Mouse (Mus musculus): ENCODE data around the gene Gm20388. TPM values are rescaled to one million over a fixed set of nuclear protein-coding genes. Genes with fewer than 3 reads are reported as not detected.
A peak's percentile ranks its signal among the peaks of the same experiment; 100 is the strongest.
"Not testable (repeated sequence)": the region's sequence is repeated elsewhere in the genome, so short reads cannot be mapped to it uniquely, and the experiment has no call there.

The Gm20388 gene
- polyA plus RNA-seq, 1 experiment from 2014 or later: 3.6 TPM

- Histone ChIP-seq H3K36me3 (replicated peaks) (no peaks in the 10 kb centered on the region), H3K4me3 (no peak overlapping the region), H3K27me3 (replicated peaks; ENCODE audit: low read depth, poor library complexity, severe bottlenecking) (peaks cover 16% of the 10 kb centered on the region), H3K9me3 (no peaks in the 10 kb centered on the region), H3K4me1 (peaks cover 70% of the 10 kb centered on the region), H3K27ac (replicated peaks) (peak overlapping the region; percentile 74)
- 61% methylated on average over 18 of the region's 18 CpGs for WGBS
- no peak for DNase-seq (ENCODE audit: low spot score)
Observed at GRCm38 (mm10) chr8:121316009-121316408, 1405.4 kb downstream of the Gm20388 start.

DNA sequence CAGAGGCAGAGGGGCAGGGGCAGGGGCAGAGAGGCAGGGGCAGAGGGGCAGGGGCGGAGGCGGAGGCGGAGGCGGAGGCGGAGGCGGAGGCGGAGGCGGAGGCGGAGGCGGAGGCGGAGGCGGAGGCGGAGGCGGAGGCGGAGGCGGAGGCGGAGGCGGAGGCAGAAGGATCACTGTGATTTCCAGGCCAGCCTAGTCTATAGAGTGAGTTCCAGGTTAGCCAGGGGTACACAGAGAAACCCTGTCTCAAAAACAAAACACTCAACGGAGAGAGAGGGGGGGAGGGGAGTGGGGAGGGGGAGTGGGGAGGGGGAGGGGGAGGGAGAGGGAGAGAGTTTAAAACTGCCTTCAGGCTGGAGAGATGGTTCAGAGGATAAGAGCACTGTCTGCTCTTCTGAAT, 1408.1 kb downstream of the Gm20388 start:
- WGBS: 15% methylated on average over 9 of the region's 19 CpGs
- not testable (repeated sequence) for H3K27ac ChIP-seq (replicated peaks)

DNA sequence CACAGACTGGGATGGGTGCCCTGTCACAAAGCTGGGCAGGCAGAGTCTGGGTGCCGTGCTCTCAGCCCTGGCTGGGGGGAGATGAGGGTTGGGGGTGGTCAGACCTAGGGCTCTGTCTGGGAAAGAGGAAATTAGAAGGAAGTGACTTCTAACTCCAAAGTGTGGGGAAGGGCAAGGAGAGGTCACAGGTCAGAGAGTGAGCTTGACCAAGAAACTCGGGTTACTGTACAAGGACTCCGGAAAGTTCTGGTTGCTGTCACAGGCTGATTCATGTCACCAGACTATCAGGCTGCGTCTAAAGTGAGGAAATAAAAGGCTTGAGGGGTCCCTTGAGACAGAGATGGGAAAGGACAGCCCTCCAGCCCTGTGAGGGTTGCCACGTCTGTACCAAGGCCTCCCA, 1408.8 kb downstream of the Gm20388 start:
- 33% methylated on average over 5 of the region's 5 CpGs for WGBS
- Histone ChIP-seq H3K27ac (replicated peaks) (peak overlapping the region; percentile 44), H3K4me1 (peaks cover 50% of the 10 kb centered on the region), H3K36me3 (replicated peaks) (no peaks in the 10 kb centered on the region), H3K27me3 (replicated peaks; ENCODE audit: low read depth, poor library complexity, severe bottlenecking) (peaks cover 3% of the 10 kb centered on the region; the same call in 1 of the 2 replicates), H3K4me3 (no peak overlapping the region), H3K9me3 (no peaks in the 10 kb centered on the region)
- no peak for DNase-seq (ENCODE audit: low spot score)

More for the DNA sequence above, 1408.1 kb downstream of the Gm20388 start:
- peaks cover 55% of the 10 kb centered on the region for H3K4me1 ChIP-seq
- not testable (repeated sequence) for H3K36me3 ChIP-seq (replicated peaks); H3K27me3 ChIP-seq (replicated peaks; ENCODE audit: low read depth, poor library complexity, severe bottlenecking); DNase-seq (ENCODE audit: low spot score); H3K9me3 ChIP-seq
- H3K4me3 ChIP-seq: peak overlapping the region; percentile 8; the same call in 1 of the 2 replicates

- 0 out of 2 replicates have a peak, but pooled peaks cover 8% of the 10 kb centered on the region for H3K27me3 ChIP-seq (replicated peaks; ENCODE audit: low read depth, poor library complexity, severe bottlenecking)
- H3K4me1 ChIP-seq: peaks cover 57% of the 10 kb centered on the region
- H3K4me3 ChIP-seq: 0 out of 2 replicates have a peak overlapping the region, but pooled peaks have one; percentile 13
- H3K9me3 ChIP-seq: no peaks in the 10 kb centered on the region
- no peaks in the 10 kb centered on the region for H3K36me3 ChIP-seq (replicated peaks)
- peak; percentile 83 for DNase-seq (ENCODE audit: low spot score)
- WGBS: 34% methylated on average over 18 of the region's 18 CpGs
- peak overlapping the region; percentile 87 for H3K27ac ChIP-seq (replicated peaks)
Observed at GRCm38 (mm10) chr8:121326164-121326910, 1415.7 kb downstream of the Gm20388 start.

GRCm38 (mm10) chr8:121332436-121332835, 1421.8 kb downstream of the Gm20388 start:
- peaks cover 26% of the 10 kb centered on the region; the same call in 1 of the 2 replicates for H3K27me3 ChIP-seq (replicated peaks; ENCODE audit: low read depth, poor library complexity, severe bottlenecking)
- WGBS: 61% methylated on average over 8 of the region's 8 CpGs
- no peak for DNase-seq (ENCODE audit: low spot score)
- no peak overlapping the region for H3K4me3 ChIP-seq
- peaks cover 62% of the 10 kb centered on the region for H3K4me1 ChIP-seq
- peaks cover 8% of the 10 kb centered on the region; the same call in 1 of the 2 replicates for H3K9me3 ChIP-seq
- H3K36me3 ChIP-seq (replicated peaks): no peaks in the 10 kb centered on the region
- peak overlapping the region; percentile 71 for H3K27ac ChIP-seq (replicated peaks)

- no peaks in the 10 kb centered on the region for H3K36me3 ChIP-seq (replicated peaks)
- H3K4me1 ChIP-seq: peaks cover 51% of the 10 kb centered on the region
- WGBS: 53% methylated on average over 33 of the region's 33 CpGs
- H3K9me3 ChIP-seq: peaks cover 8% of the 10 kb centered on the region; the same call in 1 of the 2 replicates
- DNase-seq (ENCODE audit: low spot score): peak; percentile 61
- no peak overlapping the region for H3K4me3 ChIP-seq
- peaks cover 20% of the 10 kb centered on the region; the same call in 1 of the 2 replicates for H3K27me3 ChIP-seq (replicated peaks; ENCODE audit: low read depth, poor library complexity, severe bottlenecking)
- H3K27ac ChIP-seq (replicated peaks): peak overlapping the region; percentile 86
Observed at GRCm38 (mm10) chr8:121334495-121335424, 1424.1 kb downstream of the Gm20388 start.

DNA sequence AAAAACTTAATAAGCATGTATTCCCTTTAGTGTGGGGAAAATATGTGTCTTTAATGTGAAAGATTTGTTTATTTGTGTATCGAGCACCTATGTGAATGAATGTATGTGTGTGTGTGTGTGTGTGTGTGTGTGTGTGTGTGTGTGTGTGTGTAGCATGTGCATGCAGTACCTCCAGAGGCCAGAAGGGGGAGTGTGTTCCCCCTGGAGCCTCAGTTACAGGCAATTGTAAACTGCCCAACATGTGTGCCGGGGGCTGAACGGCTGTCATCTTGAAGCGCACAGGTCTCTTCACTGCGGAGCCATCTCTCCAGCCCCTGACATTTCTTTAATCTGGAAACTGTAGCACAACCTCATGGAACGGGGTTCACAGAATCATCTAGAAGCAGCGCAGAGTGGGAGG, 1425.0 kb downstream of the Gm20388 start:
- no peak overlapping the region for H3K4me3 ChIP-seq
- 97% methylated on average over 7 of the region's 7 CpGs for WGBS
- H3K9me3 ChIP-seq: peaks cover 8% of the 10 kb centered on the region; the same call in 1 of the 2 replicates
- H3K27ac ChIP-seq (replicated peaks): peak overlapping the region; percentile 4
- peaks cover 20% of the 10 kb centered on the region; the same call in 1 of the 2 replicates for H3K27me3 ChIP-seq (replicated peaks; ENCODE audit: low read depth, poor library complexity, severe bottlenecking)
- no peaks in the 10 kb centered on the region for H3K36me3 ChIP-seq (replicated peaks)
- no peak for DNase-seq (ENCODE audit: low spot score)
- peaks cover 56% of the 10 kb centered on the region for H3K4me1 ChIP-seq

GRCm38 (mm10) chr8:121342931-121343330, 1432.3 kb downstream of the Gm20388 start:
- DNase-seq (ENCODE audit: low spot score): peak; percentile 67
- 33% methylated on average over 13 of the region's 13 CpGs for WGBS
- peaks cover 72% of the 10 kb centered on the region for H3K4me1 ChIP-seq
- H3K36me3 ChIP-seq (replicated peaks): no peaks in the 10 kb centered on the region
- H3K4me3 ChIP-seq: no peak overlapping the region
- peaks cover 42% of the 10 kb centered on the region for H3K27me3 ChIP-seq (replicated peaks; ENCODE audit: low read depth, poor library complexity, severe bottlenecking)
- H3K9me3 ChIP-seq: no peaks in the 10 kb centered on the region
- H3K27ac ChIP-seq (replicated peaks): peak overlapping the region; percentile 75

DNA sequence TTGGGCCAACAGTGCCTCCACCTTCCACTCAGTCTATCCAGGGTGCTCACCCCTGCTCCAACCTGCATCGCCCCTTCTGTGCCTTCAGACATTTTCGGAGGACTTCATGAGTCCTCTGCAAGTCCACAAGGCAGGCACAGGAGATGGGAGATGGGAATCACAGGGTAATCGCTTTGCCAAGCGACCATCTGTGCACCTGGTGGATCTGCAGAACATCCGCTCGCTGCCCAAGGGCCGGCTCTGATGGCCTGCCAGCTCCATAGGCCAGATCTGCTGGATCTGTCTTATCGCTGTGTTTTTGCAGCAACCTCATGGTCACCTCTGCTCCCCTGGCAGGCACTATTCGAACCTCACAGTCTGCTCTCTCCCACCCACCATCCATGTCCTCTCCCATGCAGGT, 1433.8 kb downstream of the Gm20388 start:
- Histone ChIP-seq H3K27ac (replicated peaks) (0 out of 2 replicates have a peak overlapping the region, but pooled peaks have one; percentile 3), H3K9me3 (no peaks in the 10 kb centered on the region), H3K4me3 (no peak overlapping the region), H3K4me1 (peaks cover 88% of the 10 kb centered on the region), H3K36me3 (replicated peaks) (no peaks in the 10 kb centered on the region), H3K27me3 (replicated peaks; ENCODE audit: low read depth, poor library complexity, severe bottlenecking) (peaks cover 42% of the 10 kb centered on the region)
- WGBS: 95% methylated on average over 9 of the region's 9 CpGs
- DNase-seq (ENCODE audit: low spot score): no peak

DNA sequence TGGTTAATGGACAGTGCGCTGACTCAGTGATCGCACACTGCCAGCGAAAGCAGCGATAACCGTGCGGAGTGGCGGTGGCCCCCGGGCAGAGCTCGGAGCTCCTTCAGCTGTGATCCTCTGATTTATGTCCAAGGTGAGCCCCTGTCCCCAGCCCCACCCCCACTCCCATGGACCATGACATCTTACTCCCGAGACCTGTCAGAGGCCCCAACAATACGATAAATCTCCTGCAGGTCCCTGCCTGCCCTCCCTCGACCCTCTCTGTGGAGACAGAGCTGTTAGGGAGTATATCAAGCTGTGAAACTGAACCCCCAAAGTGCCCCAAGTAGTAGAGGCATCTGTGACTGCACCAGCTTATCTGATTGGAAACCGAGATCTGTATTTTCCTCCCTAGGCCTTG, 1435.5 kb downstream of the Gm20388 start:
- H3K4me1 ChIP-seq: peaks cover 88% of the 10 kb centered on the region
- peak overlapping the region; percentile 61; the same call in 1 of the 2 replicates for H3K27ac ChIP-seq (replicated peaks)
- no peak for DNase-seq (ENCODE audit: low spot score)
- H3K36me3 ChIP-seq (replicated peaks): no peaks in the 10 kb centered on the region
- peaks cover 46% of the 10 kb centered on the region for H3K27me3 ChIP-seq (replicated peaks; ENCODE audit: low read depth, poor library complexity, severe bottlenecking)
- H3K4me3 ChIP-seq: no peak overlapping the region
- H3K9me3 ChIP-seq: no peaks in the 10 kb centered on the region
- WGBS: 85% methylated on average over 13 of the region's 13 CpGs

DNA sequence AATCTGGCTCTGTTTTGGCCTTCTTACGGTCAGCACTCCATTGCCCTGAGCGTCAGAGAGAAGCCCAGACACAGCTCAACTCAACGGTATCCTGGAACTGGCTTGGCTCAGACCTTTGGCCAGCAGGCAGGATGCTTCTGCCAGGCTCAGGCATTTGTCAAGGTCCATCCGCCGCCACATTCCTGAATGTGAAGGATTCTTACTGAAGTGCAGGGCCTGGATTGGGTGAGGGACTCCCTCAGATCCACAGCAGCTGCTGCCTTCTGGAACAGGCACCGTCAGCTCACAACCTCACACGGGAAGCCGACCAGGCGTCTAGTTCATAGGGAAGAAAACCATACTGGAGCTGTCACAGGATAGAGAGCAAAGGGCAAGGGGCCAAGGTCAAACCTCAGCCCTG, 1436.2 kb downstream of the Gm20388 start:
- WGBS: 66% methylated on average over 9 of the region's 9 CpGs
- no peak overlapping the region for H3K4me3 ChIP-seq
- DNase-seq (ENCODE audit: low spot score): no peak
- no peaks in the 10 kb centered on the region for H3K9me3 ChIP-seq
- peak overlapping the region; percentile 61 for H3K27ac ChIP-seq (replicated peaks)
- H3K27me3 ChIP-seq (replicated peaks; ENCODE audit: low read depth, poor library complexity, severe bottlenecking): peaks cover 46% of the 10 kb centered on the region
- H3K4me1 ChIP-seq: peaks cover 88% of the 10 kb centered on the region
- no peaks in the 10 kb centered on the region for H3K36me3 ChIP-seq (replicated peaks)

DNA sequence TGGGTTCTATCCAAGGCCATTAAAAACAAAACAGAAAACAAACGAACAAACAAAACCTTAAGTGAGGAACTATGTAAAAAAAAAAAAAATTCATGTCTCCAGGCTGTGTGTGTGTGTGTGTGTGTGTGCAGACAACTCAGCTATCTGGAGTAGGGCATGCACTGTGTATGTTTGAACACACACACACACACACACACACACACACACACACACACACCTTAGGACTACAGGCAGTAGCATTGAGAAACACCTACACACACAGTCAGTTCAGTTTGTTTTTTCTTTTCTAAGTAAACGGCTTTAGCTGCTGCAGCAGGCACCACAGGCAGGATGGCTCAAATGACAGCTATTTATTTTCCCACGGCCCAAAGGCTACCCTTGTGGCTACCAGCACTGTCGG, 1438.4 kb downstream of the Gm20388 start:
- H3K27ac ChIP-seq (replicated peaks): 0 out of 2 replicates have a peak overlapping the region, but pooled peaks have one; percentile 48
- H3K4me3 ChIP-seq: no peak overlapping the region
- peaks cover 81% of the 10 kb centered on the region for H3K4me1 ChIP-seq
- H3K36me3 ChIP-seq (replicated peaks): no peaks in the 10 kb centered on the region
- WGBS: 27% methylated on average over 4 of the region's 4 CpGs
- no peaks in the 10 kb centered on the region for H3K9me3 ChIP-seq
- H3K27me3 ChIP-seq (replicated peaks; ENCODE audit: low read depth, poor library complexity, severe bottlenecking): peaks cover 41% of the 10 kb centered on the region
- no peak for DNase-seq (ENCODE audit: low spot score)

All from embryonic facial prominence, embryonic 10.5 days (tissue).